Mouse (Mus musculus) testis, postnatal 14 days (tissue): ENCODE results near the gene Rpl10.

Source experiments
- DNase-seq: peaks from one replicate; pipeline ENCODE4 v3.0.0; 2021; ENCODE audit warnings: low spot score

Gene Rpl10

GRCm38 (mm10) chrX:74270062-74270901 is at the start of gene Rpl10:
Gene Rpl10 (plus strand): TSS chrX:74270812.
- peak; percentile 92 for DNase-seq

DNA sequence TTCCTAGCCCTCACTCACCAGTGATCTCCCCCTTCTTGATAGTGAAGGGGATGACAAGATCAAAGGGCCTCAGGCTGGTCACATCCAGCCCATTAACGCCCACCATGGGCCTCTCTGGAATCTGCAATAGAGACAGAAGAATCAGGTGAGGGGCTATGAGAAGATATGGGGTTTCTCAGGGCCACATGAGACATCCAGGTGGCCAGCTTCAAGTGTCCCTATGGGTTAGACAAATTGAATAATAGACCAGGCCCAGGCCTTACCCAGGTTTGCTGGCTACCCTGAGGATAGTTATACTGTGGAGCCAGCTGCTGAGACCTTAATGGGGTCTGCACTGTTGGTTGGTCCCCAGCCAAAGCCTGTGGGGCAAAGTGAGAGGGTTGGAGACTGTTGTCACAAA is 40.6 kb upstream of the Rpl10 start:
- no peak for DNase-seq

DNA sequence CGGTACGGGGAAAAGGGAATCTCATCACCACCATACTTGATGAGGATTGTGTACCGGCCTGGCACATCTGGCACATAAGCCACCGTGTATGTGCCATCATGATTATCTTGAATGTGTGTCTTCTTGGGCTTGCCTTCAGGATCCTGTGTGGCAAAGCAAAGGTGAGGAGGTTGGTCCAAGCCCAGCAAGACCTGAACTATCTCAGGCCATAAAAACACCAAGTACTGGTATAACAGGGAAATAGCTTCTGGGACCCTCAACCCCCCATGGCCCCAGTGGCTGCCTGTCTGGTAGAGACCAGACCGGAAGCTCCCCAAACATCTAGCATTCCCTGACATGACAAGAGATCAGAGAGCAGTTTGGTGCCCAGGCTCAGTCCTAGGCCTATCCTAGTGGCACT is 37.4 kb upstream of the Rpl10 start:
- DNase-seq = no peak

GRCm38 (mm10) chrX:74240332-74240731 is 30.3 kb upstream of the Rpl10 start:
- no peak for DNase-seq

- DNase-seq = no peak
These were observed 27.2 kb upstream of the Rpl10 start for GRCm38 (mm10) chrX:74243396-74243795.

DNA sequence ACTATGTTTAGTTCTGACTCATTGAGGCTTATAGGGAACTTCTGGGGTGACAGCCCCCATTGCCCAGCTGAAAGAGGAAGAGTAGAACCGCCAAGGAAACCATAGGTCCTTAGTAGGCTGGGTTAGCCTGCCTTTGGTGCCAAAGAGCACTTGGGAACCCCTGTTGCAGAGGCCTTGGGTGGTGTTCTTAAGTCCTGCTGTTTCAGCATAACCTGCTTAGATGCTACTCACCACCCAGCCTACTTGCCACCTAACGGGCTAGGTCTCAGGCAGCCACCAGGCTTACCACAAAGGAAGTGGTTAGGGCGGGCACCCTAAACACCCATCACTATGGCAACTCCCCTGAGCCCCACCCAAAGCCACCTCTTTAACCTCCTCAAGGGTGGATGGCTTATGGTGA is 26.8 kb upstream of the Rpl10 start:
- DNase-seq = no peak

GRCm38 (mm10) chrX:74244614-74245083 is 26.0 kb upstream of the Rpl10 start:
- peak; percentile 39 for DNase-seq

GRCm38 (mm10) chrX:74245107-74245506 is 25.5 kb upstream of the Rpl10 start:
- no peak for DNase-seq

DNA sequence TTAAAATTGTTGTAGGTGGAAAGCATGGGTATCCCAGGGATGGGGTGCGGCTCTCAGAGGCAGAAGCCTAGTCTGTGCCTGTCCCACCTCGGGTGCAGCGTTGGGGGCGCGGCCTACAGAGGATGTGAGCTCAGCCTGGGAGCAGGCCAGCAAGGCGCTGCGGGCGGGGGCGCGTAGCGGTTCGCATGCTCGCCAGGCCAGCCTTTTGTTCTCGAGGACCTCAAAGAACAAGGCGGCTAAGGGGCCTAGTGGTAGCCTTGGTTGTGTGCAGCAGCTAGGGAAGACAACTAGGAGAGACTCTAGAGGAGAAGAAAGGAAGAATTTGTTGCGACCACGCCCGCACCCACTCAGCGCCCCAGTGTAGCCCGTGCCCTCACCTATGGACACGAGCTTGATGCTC is 24.9 kb upstream of the Rpl10 start:
- DNase-seq = peak; percentile 64

DNA sequence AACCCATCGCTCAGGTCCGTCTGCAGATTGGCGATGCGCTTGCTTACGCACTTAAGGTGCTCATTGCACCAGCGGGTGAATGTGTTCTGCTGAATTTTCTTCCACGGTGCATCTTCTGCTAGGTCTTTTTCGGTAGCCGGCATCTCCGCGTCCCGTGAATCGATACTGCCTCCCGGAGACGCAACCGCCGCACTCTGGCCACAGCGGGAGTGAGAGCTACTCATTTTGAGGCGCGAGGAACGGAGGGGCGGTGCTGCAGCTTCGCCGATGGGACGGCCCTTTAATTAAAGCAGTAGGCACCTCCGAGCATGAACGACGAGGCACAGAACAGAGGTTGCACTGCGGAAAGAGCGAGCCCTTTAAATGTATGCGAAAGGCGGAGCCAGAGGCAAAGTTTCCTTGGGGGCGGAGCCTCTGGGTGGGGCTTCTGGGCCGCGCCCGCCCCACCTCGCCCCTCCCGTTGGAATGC is 24.4 kb upstream of the Rpl10 start:
- peak; percentile 83 for DNase-seq

GRCm38 (mm10) chrX:74246693-74247092 is 23.9 kb upstream of the Rpl10 start:
- no peak for DNase-seq

DNA sequence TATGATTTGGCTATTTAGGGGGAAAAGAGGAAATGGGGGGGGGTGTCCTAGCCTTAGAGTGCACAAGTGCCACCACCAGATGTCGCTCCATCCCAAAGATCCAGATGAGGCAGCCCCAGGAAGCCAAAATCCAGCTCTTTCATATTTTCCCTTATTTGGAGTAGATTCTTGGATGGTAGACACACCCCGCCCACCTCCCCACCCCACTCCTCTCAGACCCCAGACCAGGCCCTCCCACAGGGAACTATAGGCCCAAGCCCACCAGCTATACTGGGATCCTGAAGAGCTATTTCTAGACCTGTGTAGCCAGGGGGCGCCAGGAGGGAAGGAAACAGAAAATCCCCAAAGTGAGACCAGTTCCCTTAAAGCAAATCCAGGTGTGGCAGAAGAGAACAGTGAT is 22.0 kb upstream of the Rpl10 start:
- DNase-seq = no peak

DNA sequence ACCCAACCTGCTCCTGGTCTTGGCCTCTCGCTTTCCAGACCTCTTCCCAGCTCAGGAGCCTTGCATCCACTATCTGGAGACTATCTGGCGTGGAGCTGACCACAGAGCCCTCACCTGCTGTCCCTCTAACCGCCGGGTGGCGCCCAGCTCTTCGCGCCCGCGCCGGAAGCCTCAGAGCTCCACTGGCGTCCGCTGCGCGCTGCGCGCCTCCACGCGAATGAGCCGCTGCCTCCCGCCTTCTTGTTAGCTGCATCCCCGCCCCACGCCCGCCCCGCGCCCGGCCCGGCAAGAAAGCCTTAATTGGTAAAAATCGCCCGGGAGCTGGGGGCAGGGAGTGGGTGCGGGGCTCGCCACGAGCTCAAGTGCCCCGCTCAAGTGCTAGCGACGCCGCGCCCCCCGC is 21.0 kb upstream of the Rpl10 start, which contains the start of gene Flna:
Gene Flna (minus strand): TSS at position 206 of the 400 bp plus-strand sequence.
- peak; percentile 46 for DNase-seq

DNA sequence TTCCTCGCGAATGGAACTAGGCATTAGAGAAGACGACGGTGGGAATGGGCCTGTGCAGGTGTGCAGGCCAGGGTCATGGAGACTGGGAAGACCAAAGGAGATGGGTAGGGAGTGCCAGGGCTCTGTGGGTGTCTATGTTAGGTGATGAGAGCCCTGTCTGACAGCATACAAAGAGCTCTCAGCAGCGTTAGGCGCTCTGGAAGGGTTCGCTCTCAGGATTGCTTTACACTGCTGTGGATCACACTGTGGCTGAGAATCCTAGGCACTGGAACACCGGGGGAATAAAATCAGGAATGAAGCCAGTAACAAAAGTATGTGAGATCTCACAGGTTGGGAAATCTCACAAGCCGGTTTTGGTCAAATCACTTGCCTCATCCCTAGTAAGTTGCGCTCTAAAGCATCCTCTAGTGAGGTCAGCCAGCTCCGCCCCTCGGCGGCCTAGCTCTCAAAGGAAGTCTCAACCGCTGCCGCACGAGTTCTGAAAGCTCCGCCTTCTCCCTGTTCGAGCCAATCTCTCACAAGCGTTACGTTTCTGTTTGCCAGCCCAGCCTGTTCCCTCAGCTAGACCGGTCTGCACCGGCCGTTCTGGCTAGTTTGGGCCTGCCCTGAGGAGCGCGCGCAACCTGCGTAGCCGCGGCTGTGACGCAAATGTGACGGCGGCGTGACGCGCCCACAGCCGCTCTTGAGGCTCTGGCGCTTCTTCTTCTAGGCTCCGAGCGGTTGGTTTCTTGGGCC is 16.3 kb upstream of the Rpl10 start, which contains the start of gene Emd:
Gene Emd (plus strand): TSS at position 535 of the 735 bp plus-strand sequence.
- peak; percentile 90 for DNase-seq

DNA sequence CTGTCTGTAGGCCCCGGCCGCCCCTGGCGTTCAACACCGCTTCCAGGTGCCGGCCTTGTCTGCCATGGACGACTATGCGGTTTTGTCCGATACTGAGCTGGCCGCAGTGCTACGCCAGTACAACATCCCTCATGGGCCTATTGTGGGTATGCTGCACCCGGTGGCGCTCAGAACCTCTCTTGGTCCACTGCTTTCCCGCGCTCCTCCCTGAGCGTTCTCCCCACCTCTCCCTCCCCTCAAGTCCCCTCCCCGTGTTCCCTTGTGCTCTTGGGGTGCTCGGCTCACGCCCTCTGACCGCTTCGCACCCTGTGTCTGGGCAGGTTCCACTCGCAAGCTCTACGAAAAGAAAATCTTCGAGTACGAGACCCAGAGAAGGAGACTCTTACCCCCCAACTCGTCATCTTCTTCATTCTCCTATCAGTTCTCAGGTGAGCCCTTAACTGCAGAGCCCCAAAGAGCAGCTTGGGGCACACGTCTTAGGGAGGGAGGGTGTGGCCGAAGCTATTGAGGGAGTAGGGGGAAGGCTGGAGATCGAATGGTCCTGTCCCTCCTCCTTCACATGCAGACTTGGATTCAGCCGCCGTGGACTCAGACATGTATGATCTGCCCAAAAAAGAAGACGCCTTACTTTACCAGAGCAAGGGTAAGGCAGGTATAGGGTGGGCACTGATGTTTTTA is 15.6 kb upstream of the Rpl10 start:
- DNase-seq = no peak

- DNase-seq = no peak
These were observed 12.9 kb upstream of the Rpl10 start for GRCm38 (mm10) chrX:74257746-74258145.

- no peak for DNase-seq
These were observed 913 bp upstream of the Rpl10 start for GRCm38 (mm10) chrX:74269736-74270061.

DNA sequence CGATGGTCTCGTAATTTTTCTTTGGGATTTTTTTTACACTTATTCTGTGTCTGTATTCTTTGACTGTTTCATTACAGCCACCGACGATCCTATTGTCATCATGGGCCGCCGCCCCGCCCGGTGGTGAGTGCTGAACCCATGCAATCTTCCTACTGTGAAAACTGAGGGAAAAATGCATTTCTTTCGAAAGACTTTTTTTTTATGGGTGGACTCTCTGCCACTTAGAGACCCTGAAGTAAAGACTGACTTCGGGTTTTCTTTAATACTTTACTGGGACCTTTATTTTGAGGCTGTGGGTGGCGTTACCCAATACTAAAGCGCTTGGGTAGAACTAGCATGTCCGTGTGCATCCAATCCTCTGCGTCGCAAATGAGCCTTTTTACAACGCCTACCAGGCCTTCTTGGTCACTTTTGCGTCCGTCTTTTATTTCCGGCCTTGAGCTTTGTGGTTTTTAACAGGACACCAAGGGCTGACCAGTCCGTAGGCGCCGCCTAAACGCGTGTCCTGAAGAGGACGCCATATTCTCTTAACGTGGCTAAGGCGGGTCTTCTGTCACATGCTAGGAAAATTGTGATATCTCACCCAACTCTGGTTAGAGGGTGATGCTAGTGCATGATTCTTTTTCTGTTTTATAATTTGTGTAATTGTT is 415 bp downstream of the Rpl10 start:
- DNase-seq = no peak

DNA sequence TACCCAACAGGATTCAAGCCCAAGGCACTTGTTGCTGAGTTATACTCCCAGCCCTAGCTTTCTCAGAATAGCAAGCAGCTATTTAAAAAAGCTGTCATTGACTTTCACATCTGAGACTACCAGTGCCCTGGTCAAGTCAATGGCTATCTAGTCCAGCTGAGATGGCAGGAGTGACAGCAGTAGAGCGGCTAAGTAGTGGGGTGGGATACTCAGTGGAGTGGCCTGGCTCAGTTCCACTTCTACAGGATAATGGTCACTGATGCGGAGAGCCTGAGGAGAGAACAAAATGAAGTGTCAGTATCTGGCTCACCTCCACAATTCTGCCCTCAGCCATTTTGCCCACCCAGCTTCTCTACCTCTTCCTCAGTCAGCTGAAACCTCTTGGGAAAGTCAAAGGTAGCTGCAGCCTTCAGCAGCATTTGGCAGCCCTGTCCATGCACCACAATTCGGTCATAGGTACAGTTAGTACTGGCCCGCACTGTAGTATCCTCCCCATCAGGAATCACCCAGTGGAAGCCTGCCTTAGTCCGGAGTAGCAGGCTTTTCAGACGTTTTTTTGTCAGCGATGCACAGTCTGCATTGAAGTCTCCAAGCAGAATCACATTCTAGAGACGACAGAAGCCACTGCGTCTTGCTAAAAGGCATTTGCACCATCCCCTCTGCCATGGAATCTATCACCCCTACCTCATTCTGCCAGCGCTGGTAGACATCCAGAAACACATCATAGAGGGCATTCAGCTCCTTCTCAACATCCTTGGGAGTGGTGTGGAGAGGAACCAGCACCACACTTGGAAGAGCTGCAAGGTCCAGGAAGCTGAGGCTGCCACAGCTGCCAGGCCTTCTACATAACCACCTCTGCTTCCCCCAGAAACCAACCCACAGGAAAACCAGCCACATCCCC is 3.1 kb downstream of the Rpl10 start:
- no peak for DNase-seq

GRCm38 (mm10) chrX:74277916-74278315 is 7.3 kb downstream of the Rpl10 start:
- DNase-seq = no peak
